Mouse (Mus musculus) MEL (cell line): Measurements from ENCODE around the gene Prmt9.

Experiments used
- CTCF ChIP-seq, 3 experiments: IDR thresholded peaks in 2 of 3; conservative IDR thresholded peaks in 1 of 3; 2 replicates each; pipeline ENCODE4 v1.5.1; 2011 to 2012; ENCODE audit warnings: low read length in 3 of 3, low read depth in 2 of 3, mild to moderate bottlenecking in 2 of 3, improper control_type of control experiment in 1 of 3, inconsistent platforms in 1 of 3, mixed read lengths in 1 of 3, moderate library complexity in 1 of 3; ENCODE audit not compliant: control insufficient read depth in 1 of 3, insufficient read depth in 1 of 3, poor library complexity in 1 of 3, severe bottlenecking in 1 of 3
- E2F4 ChIP-seq: IDR thresholded peaks from 2 replicates; pipeline ENCODE4 v1.6.1; 2011; ENCODE audit warnings: low read depth, low read length, improper control_type of control experiment, borderline replicate concordance
- ETS1 ChIP-seq: IDR thresholded peaks from 2 replicates; pipeline ENCODE4 v1.6.1; 2012; ENCODE audit warnings: low read depth, mild to moderate bottlenecking, inconsistent platforms, low read length, improper control_type of control experiment, moderate library complexity
- GABPA ChIP-seq: IDR thresholded peaks from 2 replicates; pipeline ENCODE4 v1.6.1; 2012; ENCODE audit warnings: low read depth, mild to moderate bottlenecking, inconsistent platforms, low read length, improper control_type of control experiment, moderate library complexity
- GATA1 ChIP-seq: IDR thresholded peaks from 2 replicates; pipeline ENCODE4 v1.6.1; 2011; ENCODE audit warnings: low read depth, low read length, improper control_type of control experiment
- MAFK ChIP-seq: IDR thresholded peaks from 2 replicates; pipeline ENCODE4 v1.6.1; 2011; ENCODE audit warnings: low read depth, mild to moderate bottlenecking, low read length, improper control_type of control experiment, borderline replicate concordance
- MAX ChIP-seq: IDR thresholded peaks from 2 replicates; pipeline ENCODE4 v1.6.1; 2011; ENCODE audit warnings: low read length, improper control_type of control experiment
- MEF2A ChIP-seq: IDR thresholded peaks from 2 replicates; pipeline ENCODE4 v1.6.1; 2014; ENCODE audit warnings: low read depth, mild to moderate bottlenecking, inconsistent platforms, low read length, improper control_type of control experiment; ENCODE audit not compliant: poor library complexity, insufficient replicate concordance, severe bottlenecking; ENCODE audit errors: extremely low read depth
- NRF1 ChIP-seq: IDR thresholded peaks from 2 replicates; pipeline ENCODE4 v1.6.1; 2014; ENCODE audit warnings: low read depth, mild to moderate bottlenecking, inconsistent platforms, low read length, improper control_type of control experiment, moderate library complexity; ENCODE audit not compliant: poor library complexity, insufficient read depth, severe bottlenecking
- POLR2A ChIP-seq, 2 experiments: IDR thresholded peaks; 2 replicates each; pipeline ENCODE4 v1.6.1; 2011 to 2012; ENCODE audit warnings: low read length in 2 of 2, mild to moderate bottlenecking in 2 of 2, control low read depth in 1 of 2, improper control_type of control experiment in 1 of 2, low read depth in 1 of 2, moderate library complexity in 1 of 2; ENCODE audit not compliant: control insufficient read depth in 1 of 2, insufficient read depth in 1 of 2, poor library complexity in 1 of 2
- POLR2AphosphoS2 ChIP-seq: IDR thresholded peaks from 2 replicates; pipeline ENCODE4 v1.6.1; 2011; ENCODE audit warnings: low read length, improper control_type of control experiment
- SIN3A ChIP-seq: IDR thresholded peaks from 2 replicates; pipeline ENCODE4 v1.6.1; 2012; ENCODE audit warnings: low read length, improper control_type of control experiment, inconsistent platforms
- TAL1 ChIP-seq: IDR thresholded peaks from 2 replicates; pipeline ENCODE4 v1.6.1; 2012; ENCODE audit warnings: mild to moderate bottlenecking, inconsistent platforms, low read length, moderate library complexity, mixed read lengths
- ZC3H11A ChIP-seq: IDR thresholded peaks from 2 replicates; pipeline ENCODE4 v1.6.1; 2012; ENCODE audit warnings: low read depth, mild to moderate bottlenecking, inconsistent platforms, low read length, improper control_type of control experiment

DNA sequence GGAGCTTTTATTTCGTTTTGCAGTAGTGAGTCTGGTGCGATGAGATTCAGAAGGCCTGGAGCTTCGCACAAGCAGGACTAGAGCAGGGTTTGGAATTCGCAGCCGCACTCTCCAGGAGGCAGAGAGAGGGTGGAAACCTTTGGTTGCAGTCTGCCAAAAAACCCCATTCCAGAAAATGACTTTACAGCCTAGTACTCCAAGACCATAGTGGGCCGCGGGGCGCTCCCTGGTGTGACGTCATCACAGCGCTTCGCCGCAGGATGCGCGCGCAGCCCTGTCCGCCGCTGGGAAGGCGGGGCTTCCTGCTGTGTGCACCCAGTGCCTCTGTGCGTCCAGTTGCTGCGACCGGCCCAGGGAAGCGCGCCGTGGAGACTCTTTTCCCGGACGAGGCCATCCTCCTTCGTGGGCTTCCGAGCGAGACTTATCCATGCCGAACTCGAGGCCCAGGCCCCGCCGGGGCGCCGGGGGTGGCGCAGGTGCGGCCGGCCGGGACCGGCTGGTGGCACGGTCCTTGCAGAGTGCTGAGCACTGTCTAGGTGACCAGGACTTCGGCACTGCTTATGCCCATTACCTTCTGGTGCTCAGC, at the start of gene Prmt9:
- TF ChIP-seq POLR2AphosphoS2 (peak; percentile 90; the same call in 1 of the 2 replicates), POLR2A (IDR thresholded peaks at IDR 0.05; ENCODE audit: control insufficient read depth in 1 of 2, insufficient read depth in 1 of 2, low read depth in 1 of 2, low read length in 2 of 2, poor library complexity in 1 of 2) (peak; percentile 75 to 92), MEF2A (no peak), NRF1 (peak; percentile 81), CTCF (IDR thresholded peaks at IDR 0.05 in 2 of 3, conservative IDR thresholded peaks at IDR 0.05 in 1 of 3; ENCODE audit: control insufficient read depth in 1 of 3, insufficient read depth in 1 of 3, low read depth in 2 of 3, low read length in 3 of 3, poor library complexity in 1 of 3, severe bottlenecking in 1 of 3) (no peak), GATA1 (no peak), MAFK (no peak), ZC3H11A (no peak), MAX (peak; percentile 51; the same call in 1 of the 2 replicates), SIN3A (peak; percentile 59), E2F4 (no peak), GABPA (no peak), ETS1 (peak; percentile 44), TAL1 (no peak)
